Mouse (Mus musculus) kidney, postnatal 14 days (tissue): ENCODE measurements around the gene Edem3.
"Not testable (repeated sequence)": the region's sequence is repeated elsewhere in the genome, so short reads cannot be mapped to it uniquely, and the experiment has no call there.

ENCODE experiments used
- DNase-seq: peaks from one replicate; pipeline ENCODE4 v3.0.0; 2022; ENCODE audit warnings: mixed read lengths

The Edem3 gene

DNA sequence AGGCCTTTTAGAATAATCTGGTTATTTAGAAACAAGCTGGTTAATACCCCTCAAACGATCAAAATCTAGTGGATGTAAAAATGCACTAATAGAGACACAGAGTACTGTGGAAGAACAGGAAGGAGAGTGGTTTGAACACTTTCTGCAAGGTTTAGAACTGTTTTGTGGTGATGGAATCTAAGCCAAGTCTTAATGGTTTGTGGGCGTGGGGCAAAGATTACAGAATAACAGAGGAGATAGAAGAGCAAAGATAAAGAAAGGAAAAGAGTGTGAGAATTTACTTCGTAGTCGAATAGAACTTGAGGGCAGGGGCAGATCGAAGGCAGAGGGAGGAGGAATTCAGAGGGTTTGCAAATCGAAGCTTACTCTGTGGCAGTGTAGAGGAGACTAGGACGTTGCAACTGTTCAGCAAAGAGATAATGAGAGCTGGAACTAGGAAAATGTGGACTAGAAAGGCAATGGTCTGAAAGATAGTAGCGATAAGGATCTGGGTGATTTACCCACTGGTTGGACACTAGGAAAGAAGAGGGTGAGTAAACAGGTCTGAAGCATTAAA is 1.7 kb upstream of the Edem3 start:
- DNase-seq, result peak; percentile 3

DNA sequence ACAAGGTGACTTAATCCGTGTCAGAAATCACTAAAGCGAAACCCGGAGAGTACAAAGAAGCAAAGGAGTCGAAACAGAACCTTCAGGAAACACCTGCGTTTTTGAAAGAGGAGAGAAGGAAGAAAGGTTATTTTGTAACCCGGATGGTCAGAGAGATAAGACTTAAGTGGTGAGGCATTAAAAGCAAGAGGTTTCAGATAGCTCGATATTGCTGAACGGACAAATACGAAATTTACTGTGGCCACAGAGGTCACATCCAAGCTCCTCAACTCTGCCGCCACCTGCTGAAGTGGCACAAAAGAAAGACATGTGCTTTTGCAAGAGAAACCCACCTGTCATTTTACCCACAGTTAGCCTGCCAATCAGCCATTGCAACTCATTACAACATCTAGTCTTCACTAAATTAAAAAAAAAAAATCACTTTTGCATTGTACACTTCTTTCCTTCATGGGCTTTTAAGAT is 1.1 kb upstream of the Edem3 start:
- peak; percentile 24 for DNase-seq

DNA sequence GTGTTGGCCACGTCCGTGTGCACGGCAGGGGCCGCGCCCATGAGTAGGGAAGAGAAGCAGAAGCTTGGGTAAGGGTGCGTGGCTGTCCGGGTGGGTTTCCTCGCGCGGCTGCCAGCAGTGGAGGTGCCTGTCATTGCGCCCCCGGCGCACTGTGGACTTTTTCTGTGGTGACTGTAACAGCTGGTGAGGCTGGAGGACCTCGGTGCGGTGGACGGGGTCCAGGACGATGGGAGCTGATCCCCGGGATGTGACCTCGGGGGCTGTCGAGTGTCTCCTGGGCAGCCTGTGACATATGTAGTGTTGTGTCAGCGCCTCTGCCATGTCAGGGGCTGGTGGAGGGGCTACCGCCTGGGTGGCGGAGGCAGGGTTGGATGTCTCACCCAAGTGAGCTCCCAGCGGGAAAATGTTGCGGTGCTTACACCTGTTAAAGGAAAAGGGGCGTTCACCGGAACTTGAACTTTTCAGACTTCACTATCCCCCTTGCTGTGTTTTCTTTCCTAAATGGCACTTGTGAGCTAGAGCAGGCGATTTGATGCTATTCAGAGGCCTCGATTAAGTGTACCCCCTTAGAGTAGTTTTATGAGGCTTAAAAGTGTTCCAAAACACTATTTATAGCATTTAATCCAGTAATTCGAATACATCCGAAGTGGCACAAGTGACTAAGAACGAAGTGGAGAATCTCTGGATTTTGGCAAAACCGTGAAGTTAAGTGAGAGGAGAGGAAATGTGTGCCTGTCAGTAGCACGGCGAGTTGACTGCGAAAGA is 671 bp downstream of the Edem3 start:
- no peak for DNase-seq

DNA sequence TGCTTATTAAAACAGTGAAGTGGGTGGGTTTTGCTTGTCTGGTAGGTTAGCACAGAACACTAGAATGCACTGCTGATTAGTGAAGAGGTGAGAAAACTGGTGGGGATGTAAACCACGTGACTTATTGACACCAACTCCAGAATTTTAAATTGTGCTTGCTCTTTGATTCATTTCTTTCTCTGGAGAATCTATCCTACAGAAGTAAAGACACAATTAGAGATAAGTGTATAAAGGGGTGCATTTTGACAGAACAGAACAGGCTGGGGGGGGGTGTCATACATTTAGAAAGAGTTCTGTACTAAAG is 1.2 kb downstream of the Edem3 start:
- DNase-seq, result no peak

DNA sequence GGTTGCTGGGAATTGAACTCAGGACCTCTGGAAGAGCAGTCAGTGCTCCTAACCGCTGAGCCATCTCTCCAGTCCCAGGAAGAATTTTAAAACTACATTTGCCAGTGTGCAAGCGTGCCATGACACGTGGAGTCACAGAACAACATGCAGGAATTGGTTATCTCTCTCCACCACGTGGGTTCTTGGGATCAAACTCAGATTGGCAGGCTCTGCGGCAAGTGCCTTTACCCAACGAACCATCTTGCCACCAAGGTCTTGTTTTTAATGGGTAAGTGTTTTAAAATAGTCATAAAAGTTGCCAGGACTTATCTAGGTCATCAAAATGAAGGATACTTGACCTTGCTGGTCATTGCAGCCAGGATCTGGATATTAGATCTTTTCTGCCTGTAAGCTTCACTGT is 3.1 kb downstream of the Edem3 start:
- DNase-seq, result no peak

DNA sequence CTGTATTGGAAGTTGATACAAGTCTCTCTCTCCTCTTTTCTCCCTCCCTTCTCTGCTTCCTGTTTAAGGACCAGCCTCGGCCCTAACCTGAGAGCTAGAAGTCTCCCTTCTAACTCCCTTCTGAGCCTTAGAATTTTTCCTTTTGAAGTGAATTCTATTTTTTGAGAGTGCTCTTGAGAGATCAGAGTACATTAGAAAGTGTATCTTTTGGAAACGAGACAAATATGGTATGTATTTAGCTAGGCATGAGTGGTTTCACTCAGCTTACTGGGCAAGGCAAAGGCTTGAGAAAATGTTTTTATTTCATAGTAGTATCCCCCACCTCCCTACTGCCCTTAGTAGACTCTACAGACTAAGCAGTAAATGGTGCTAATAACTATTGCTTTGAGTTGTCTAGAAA is 3.8 kb downstream of the Edem3 start:
- DNase-seq, result no peak

DNA sequence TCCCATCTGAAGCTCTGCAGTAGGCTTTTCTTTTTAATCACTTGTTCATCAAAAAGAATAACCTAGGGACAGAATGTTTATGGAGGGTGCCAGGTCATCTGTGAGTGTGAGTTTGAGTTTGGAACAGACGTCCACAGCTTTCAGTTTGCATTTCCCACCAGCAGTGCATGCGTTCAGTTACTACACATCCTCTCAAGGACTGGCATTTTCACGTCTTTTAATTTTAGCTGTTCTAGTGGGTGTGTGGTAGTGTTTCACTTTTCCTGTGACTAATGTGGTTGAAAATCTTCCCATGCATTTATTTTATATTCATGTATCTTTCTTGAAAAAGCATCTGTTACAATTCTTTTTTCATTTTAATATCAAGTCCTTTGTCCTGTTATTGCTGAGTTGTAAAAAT is 9.1 kb downstream of the Edem3 start:
- no peak for DNase-seq

DNA sequence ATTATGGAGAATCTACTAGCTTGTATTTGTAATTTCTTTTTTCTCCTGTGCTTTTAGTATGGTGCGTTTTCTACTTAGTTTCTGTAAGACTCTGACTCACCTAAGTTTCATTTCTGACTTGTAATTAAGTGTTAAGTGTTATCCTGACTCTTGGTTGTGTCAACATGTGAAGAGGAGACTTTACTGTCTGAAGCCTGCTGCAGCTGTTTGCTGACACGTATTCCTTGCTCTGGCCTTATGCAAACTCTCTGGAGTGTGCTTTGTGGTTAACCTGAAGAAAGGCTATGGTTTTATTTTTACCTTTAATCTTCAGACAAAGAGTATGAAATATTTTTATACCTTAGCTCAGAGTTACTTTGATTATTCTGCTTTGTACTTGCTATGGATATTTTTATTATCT is 11.0 kb downstream of the Edem3 start:
- no peak for DNase-seq

DNA sequence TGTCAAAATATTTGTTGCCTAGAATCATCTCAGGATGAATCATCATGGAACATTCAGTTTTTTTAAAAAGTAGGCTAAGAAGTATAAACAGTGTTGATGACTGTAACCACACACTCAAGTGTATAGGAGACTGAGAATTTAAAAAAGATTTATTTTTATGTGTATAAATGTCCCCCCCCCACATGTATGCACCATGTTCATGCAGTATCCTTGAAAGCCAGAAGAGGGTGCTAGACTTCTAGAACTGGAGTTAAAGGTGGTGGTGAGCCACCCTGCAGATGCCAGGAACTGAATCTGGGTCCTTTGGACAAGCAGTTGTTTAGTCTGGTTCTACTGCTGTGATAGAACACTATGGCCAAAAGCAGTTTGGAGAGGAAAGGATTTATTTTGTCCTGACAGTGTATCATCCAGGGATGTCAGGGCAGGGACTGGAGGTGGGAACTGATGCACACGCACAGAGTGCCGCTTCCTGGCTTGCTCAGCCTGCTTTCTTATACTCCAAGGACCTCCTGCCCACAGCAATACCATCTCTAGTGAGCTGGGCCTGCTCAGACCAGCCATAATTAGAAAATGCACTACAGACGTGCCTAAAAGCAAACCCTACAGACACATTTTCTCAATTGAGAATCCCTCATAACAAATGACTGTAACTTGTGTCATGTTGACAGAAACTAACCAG is 11.9 kb downstream of the Edem3 start:
- DNase-seq, result no peak

DNA sequence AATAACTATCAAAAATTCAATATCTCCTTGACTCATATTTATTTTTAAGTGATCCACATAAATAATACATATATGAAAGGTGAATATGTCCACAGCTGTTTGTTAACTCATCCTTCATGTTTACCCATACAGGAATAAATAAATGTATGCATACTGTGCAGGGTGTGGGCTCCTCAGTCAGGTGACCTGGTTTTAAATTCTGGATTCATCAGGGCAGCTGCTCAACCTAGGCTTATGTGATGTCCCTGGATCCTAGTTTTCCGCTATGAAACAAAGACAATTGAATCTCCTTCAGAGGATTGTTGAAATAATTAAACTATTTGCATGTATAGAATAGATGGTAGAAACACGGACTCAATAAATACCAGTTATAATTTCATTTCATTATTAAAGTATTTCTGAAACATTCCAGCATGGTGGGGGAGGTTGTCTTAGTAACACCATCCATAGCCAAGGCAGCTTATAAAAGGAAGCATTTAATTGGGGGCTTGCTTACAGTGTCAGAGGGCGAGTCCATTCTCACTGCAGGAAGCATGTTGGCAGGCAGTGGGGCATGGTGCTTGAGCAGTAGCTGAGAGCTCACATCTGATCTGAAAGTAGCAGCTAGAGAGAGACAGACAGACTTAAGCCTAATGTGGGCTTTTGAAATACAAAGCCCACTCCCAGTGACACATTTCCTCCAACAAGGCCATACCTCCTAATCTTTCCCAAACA is 14.2 kb downstream of the Edem3 start:
- no peak for DNase-seq

DNA sequence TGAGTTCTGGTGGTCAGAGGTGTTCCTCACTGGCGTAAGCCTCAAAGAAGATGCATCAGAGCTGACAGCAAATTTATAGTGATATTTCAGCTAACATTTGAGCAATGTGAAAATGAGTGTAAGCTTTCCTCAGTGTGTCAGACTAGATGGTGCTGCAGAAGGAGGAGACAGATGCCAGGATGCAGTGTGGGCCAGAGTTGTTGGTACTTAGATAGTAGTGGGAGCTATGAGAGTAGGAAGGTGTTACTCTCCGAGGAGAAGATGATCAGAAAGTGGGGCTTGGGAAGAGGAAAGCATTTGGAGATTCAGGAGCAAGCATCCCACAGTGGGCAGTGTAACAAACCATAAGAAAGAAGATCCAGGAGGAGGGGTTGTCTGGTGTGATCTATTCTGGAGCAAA is 22.4 kb downstream of the Edem3 start:
- no peak for DNase-seq

DNA sequence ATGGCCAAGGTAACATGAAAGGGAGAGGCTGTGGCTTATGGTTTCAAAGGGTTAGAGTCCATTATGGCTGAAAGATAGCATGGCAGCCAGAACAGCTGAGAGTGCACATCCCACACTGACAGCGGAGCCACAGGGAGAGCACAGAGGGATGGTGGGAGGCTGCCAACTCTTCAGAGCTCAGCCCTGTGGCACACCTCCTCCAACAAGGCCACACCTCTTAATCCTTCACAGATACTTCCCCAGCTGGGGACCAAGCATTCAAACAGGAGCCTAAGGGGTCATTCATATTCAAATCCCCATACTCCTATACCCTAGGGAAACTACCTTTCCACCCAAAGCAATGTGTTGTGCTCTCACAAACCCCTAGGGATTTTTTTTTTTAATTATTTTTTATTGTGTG is 23.4 kb downstream of the Edem3 start:
- DNase-seq, result no peak

DNA sequence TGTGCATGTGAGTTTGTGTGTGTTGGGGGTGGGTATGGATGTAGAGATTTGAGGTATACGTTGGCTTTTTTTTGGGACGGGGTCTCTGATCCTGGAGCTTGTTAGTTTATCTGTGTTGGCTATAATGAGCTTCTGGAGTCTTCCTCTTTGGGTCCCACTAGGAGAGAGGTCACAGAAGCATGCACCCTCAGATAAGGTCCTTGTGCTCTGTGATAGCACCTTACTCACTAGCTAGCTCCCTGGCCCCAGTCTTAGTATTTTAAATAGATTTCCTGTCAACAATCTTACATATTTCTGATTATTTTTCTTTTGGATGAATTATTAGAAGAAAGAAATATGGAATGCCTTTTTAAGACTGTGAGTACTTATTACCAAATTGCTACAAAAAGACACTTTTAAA is 24.1 kb downstream of the Edem3 start:
- no peak for DNase-seq

DNA sequence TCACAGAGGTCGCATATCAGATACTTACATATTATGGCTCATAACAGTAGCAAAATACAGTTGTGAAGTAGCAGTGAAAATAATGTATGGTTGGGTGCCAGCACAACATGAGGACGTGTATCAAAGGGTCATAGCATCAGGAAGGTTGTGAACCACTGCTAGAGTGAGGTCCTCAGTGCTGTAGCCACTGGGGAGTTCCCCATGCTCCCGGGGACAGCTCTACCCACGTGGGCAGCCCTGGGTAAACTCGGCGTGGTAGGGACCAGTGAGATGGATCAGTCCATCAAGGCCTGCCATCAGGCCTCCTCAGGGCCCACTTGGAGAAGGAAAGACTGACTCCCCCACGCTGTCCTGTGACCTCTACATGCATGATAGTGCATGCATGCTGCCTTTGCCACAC is 26.3 kb downstream of the Edem3 start:
- DNase-seq, result no peak

DNA sequence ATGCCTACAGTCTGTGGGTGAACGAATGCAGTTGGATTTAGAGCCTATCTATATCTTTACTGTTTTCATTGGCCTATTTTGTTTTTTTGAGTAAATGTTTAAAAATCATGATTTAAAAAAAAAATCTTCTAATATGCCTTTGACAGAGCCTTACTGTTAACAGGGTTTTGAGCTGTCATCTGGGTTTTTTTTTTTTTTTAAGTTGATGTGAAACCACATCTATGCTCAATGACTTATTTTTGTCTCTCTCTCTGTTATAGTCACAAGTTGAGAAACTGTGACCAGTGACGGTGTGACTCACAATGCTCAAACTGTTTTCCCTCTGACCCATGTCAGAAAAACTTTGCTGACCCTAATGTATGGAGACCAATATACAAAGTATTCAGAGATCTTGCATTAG is 28.2 kb downstream of the Edem3 start:
- no peak for DNase-seq

DNA sequence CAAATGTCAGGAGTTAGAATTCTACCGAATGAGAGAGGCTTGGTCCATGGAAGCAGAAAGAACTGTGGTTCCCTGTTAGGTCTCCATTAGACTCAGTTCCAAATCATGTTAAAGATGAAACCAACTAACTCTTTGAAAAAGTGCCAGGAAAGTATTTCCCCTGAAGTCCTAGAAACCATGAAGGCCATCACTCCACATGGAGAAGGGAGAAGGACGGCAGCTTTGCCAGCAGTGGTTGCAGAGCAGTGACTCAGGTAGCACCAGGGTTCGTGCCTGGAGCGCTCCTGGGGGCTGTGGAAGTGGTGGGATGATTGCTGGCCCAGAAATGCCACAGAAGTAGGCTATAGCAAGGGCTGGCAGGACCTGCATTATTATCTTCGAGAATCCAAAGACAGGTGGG is 31.2 kb downstream of the Edem3 start:
- no peak for DNase-seq

DNA sequence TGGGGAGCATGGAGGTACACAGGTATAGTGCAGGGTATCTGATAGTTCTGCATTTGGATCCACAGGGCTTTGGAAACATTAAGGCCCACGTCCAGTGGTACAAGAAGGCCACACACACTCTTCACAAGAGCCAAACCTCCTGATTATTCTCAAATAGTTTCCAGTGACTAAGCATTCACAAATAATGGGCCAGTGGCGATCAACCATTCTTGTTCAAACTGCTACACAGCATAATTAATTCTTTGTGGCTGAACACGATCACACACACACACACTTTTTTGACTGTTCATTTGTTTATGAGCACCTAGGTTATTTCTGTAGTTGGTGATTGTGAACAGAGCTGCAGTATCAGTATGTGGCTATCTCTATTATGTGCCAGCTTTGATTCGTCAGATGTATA is 34.0 kb downstream of the Edem3 start:
- no peak for DNase-seq

DNA sequence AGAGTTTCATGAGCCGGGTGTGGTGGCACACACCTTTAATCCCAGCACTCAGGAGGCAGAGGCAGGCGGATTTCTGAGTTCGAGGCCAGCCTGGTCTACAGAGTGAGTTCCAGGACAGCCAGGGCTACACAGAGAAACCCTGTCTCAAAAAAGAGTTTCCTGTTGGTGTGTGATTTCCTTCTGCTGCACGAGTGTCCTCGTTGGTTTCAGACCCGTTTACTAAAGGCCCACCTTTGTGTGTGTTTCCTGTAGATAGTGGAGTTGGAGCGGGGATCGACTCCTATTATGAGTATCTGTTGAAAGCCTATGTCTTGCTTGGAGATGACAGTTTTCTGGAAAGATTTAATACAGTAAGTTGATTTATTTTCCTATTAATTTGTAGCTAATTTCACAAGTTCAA is 36.9 kb downstream of the Edem3 start:
- not testable (repeated sequence) for DNase-seq

DNA sequence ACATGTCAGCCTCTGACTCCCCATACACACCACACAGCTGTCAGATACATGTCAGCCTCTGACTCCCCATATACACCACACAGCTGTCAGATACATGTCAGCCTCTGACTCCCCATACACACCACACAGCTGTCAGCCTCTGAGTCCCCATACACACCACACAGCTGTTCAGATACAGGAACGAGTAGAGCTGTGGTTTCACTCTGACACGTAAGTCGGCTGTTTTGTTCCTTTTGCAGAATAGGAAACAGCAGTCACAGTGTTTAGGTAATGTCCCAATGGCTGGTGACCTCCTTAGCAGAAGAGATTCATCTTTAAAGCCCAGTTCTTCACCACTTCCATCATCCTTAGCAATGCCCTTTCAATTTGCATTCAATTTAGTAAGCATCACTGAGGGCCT is 47.6 kb downstream of the Edem3 start:
- DNase-seq, result not testable (repeated sequence)

DNA sequence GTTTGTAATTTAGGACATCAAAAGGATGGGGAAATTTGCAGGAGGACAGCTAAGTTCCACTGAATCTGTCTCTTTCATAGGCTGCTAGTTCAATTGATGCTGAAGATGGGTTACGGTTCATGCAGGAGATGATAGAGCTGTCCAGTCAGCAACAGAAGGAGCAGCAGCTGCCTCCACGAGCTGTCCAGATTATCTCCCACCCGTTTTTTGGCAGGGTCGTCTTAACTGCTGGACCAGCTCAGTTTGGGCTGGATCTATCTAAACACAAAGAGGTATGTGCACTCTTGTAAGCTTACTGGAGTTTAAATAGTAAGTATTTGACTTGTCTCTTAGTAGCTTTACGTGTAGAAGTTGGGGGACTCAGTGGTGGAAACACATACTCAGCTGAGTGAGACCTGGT is 52.1 kb downstream of the Edem3 start:
- DNase-seq, result no peak

DNA sequence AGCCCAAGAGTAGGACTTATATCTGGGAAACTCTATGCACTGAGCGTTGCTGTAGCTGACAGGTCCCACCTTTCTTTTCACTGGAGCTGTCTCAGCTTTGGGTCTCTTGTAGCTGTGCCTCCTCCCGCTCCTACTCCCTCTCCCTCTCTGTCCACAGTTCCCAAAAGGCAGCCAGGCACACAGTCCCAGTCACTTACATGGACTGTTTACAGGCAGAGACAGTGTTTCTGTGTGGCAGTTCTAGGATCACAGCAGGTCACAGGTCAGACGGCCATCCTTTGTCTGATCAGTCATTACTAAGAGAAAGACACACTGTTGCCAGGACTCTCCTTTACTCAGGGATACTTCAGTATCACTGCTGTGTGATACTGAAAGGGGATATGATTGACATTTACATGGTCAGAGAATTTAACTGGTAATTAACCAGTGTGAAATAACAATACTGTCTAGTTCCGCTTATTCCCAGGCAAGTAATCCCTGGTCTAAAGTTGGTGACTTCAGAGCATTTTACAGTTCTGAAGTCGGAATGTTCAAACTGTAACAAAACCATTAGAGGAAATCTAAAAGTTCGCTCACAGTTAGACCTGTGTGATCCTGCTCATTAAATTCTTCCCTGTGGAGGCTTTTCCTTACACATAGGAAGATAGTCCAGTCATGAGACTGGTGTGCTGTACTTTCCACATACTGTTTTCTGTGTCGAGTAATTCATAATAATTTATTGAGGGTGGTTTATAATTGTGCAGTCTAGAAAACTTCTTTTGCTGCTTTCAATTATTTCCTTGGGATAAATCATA is 55.7 kb downstream of the Edem3 start:
- DNase-seq, result no peak

DNA sequence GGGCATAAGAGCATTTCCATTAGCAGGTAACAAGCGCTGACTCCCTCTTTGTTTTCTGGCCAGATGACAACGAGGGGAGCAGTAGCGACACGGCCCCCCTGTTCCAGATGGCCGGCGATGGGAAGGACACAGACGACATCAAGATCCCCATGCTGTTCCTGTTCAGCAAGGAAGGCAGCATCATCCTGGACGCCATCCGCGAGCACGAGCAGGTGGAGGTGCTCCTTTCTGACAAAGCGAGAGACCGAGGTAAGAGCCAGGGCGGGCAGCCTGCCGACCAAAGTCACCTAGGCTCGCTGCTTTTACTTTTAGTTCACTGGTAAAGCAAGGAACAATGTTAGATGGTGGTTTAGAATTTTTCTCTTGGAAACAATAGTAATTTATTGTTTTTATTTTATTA is 56.3 kb downstream of the Edem3 start:
- no peak for DNase-seq
